Mouse (Mus musculus) kidney, postnatal 4 days (tissue): ENCODE results near the gene Spaca7.
"Not testable (repeated sequence)": the region's sequence is repeated elsewhere in the genome, so short reads cannot be mapped to it uniquely, and the experiment has no call there.

Source experiments
- DNase-seq, 2 experiments: peaks; one replicate each; pipeline ENCODE4 v3.0.0; 2021; ENCODE audit warnings: mixed read lengths in 2 of 2

Gene Spaca7

GRCm38 (mm10) chr8:12572814-12573534, at the start of gene Spaca7:
Spaca7 (plus strand) TSS chr8:12573029.
- DNase-seq = peak in 1 of 2 experiments; percentile 10

GRCm38 (mm10) chr8:12524279-12524678, 48.5 kb upstream of the Spaca7 start:
- no peak for DNase-seq

- no peak for DNase-seq
These were observed 44.2 kb upstream of the Spaca7 start for GRCm38 (mm10) chr8:12528659-12529058.

GRCm38 (mm10) chr8:12535617-12536016, 37.2 kb upstream of the Spaca7 start:
- DNase-seq = peak; percentile 21 to 44

GRCm38 (mm10) chr8:12536306-12536705, 36.5 kb upstream of the Spaca7 start:
- no peak for DNase-seq

- no peak for DNase-seq
These were observed 27.6 kb upstream of the Spaca7 start for GRCm38 (mm10) chr8:12545236-12545635.

GRCm38 (mm10) chr8:12545671-12546070, 27.2 kb upstream of the Spaca7 start:
- DNase-seq = no peak

GRCm38 (mm10) chr8:12547466-12548220, 25.2 kb upstream of the Spaca7 start:
- DNase-seq = no peak

GRCm38 (mm10) chr8:12548255-12548654, 24.6 kb upstream of the Spaca7 start:
- DNase-seq = no peak

- no peak for DNase-seq
These were observed 24.1 kb upstream of the Spaca7 start for GRCm38 (mm10) chr8:12548680-12549079.

GRCm38 (mm10) chr8:12555515-12556145, 17.2 kb upstream of the Spaca7 start:
- peak; percentile 20 to 26 for DNase-seq

- no peak for DNase-seq
These were observed 14.0 kb upstream of the Spaca7 start for GRCm38 (mm10) chr8:12558786-12559185.

- peak; percentile 87 to 88 for DNase-seq
These were observed 11.3 kb upstream of the Spaca7 start for GRCm38 (mm10) chr8:12561403-12561960.

GRCm38 (mm10) chr8:12564307-12564706, 8.5 kb upstream of the Spaca7 start:
- peak; percentile 61 to 67 for DNase-seq

- no peak for DNase-seq
These were observed 7.3 kb upstream of the Spaca7 start for GRCm38 (mm10) chr8:12565488-12565887.

- no peak for DNase-seq
These were observed 6.3 kb upstream of the Spaca7 start for GRCm38 (mm10) chr8:12566509-12566908.

GRCm38 (mm10) chr8:12576003-12576402, 3.2 kb downstream of the Spaca7 start:
- no peak for DNase-seq

- DNase-seq = peak; percentile 34 to 42
These were observed 3.9 kb downstream of the Spaca7 start for GRCm38 (mm10) chr8:12576739-12577138.

GRCm38 (mm10) chr8:12579339-12579999, 6.6 kb downstream of the Spaca7 start:
- not testable (repeated sequence) for DNase-seq

- DNase-seq = no peak
These were observed 11.0 kb downstream of the Spaca7 start for GRCm38 (mm10) chr8:12583785-12584184.

GRCm38 (mm10) chr8:12607223-12607622, 34.4 kb downstream of the Spaca7 start:
- peak; percentile 91 for DNase-seq

GRCm38 (mm10) chr8:12608810-12609209, 36.0 kb downstream of the Spaca7 start:
- no peak for DNase-seq
